Mouse (Mus musculus) limb, embryonic 12.5 days (tissue): ENCODE measurements at regions not wholly inside any gene's neighbourhood (a gene's known extent, or its start where the extent isn't known, plus 50 kb on each side); places are given as distances from the start of the nearest gene placed in this dataset.

Experiments used
- ATAC-seq: fragments of 200-750 bp; cut with Nextera tagmentation; 2 replicates; pipeline ENCODE4 v1.8.0; 2017; ENCODE audit warnings: low read depth, moderate TSS enrichment; ENCODE audit not compliant: insufficient number of reproducible peaks, insufficient read depth, low FRiP score, low TSS enrichment
- H3K27ac ChIP-seq: fragments of 300-500 bp; sonication (generic); 2 replicates; pipeline ENCODE4 v1.5.1; 2016; ENCODE audit warnings: mild to moderate bottlenecking, moderate library complexity
- H3K27me3 ChIP-seq: fragments of 300-500 bp; sonication (generic); 2 replicates; pipeline ENCODE4 v1.6.1; 2016; ENCODE audit warnings: mild to moderate bottlenecking, moderate library complexity
- H3K36me3 ChIP-seq: fragments of 300-500 bp; sonication (generic); 2 replicates; pipeline ENCODE4 v1.6.1; 2016; ENCODE audit warnings: mild to moderate bottlenecking, moderate library complexity
- H3K4me1 ChIP-seq: fragments of 300-500 bp; sonication (generic); replicated peaks from 2 replicates; pipeline ENCODE4 v1.6.1; 2016
- H3K4me2 ChIP-seq: fragments of 300-500 bp; sonication (generic); 2 replicates; pipeline ENCODE4 v1.6.1; 2016; ENCODE audit warnings: mild to moderate bottlenecking, moderate library complexity
- H3K4me3 ChIP-seq: fragments of 300-500 bp; sonication (generic); replicated peaks from 2 replicates; pipeline ENCODE4 v1.5.1; 2016; ENCODE audit warnings: mild to moderate bottlenecking
- H3K9ac ChIP-seq: fragments of 300-500 bp; sonication (generic); replicated peaks from 2 replicates; pipeline ENCODE4 v1.6.1; 2016; ENCODE audit warnings: mild to moderate bottlenecking, moderate library complexity
- H3K9me3 ChIP-seq: fragments of 300-500 bp; sonication (generic); 2 replicates; pipeline ENCODE4 v1.6.1; 2016; ENCODE audit warnings: mild to moderate bottlenecking, moderate library complexity
- WGBS: fragments of 180-500 bp; shearing (Covaris S2); methylation state at CpG from one replicate; pipeline ENCODE4 v1.1.7; 2016; 5-methylcytosine and 5-hydroxymethylcytosine counted together

DNA sequence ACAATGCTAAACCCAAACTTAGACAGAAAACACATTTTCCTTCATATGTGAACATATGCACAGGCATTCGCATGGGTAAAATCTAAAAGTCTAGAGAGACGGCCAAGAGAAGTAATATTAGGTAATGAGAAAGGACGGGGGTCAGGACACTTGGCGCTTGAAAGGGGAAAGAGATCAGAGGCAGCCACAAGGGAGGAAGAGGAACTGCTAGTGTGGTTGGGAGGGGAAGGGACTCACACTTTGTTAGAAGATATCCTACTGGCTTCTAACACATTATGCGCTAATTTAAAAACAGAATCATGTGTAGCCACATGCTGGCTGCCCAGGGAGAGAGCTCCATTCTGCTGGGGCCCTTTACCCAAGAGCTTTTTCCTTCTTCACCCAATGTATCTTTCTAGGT, 227.5 kb downstream of the Uaca start:
- no peak overlapping the region for H3K4me2 ChIP-seq
- no peak for ATAC-seq
- no peaks in the 10 kb centered on the region for H3K36me3 ChIP-seq
- peaks cover 6% of the 10 kb centered on the region for H3K4me1 ChIP-seq
- no peak overlapping the region for H3K9ac ChIP-seq
- H3K9me3 ChIP-seq, result no peaks in the 10 kb centered on the region
- no peak overlapping the region for H3K27ac ChIP-seq
- WGBS, result 88% methylated on average over 5 of the region's 5 CpGs
- peaks cover 36% of the 10 kb centered on the region for H3K27me3 ChIP-seq
- no peak overlapping the region for H3K4me3 ChIP-seq

DNA sequence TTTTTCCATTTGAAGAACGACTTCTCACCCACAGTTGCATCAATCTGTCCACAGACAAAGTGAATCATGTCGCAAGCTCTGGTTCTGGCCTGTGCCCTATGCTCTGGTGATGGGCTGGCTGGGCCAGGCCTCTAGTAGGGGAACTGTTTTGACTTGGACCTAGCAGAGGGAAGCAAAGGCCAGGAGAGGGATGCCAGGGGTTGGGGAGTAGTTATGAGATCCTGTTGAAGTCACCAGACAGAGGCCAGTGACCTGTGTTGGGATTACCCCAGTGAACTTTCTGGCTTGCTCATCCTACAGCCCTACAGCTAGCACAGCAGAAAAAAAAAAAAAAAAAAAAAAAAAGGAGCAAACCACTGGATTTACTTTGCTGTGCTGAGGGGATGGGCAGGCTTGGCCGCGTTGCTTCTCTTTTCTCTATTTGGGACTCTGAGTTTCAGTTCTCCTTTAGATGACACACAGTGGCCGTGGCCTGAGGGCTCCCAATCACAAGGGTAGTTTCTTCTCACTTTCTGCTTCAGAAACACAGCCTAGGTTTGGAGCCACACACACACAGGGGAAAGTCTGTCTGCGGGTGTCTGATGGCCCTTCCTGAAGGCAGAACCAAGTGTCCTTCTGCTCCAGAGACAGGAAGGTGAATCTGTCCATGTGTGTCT, 228.2 kb downstream of the Uaca start:
- H3K27me3 ChIP-seq, result peaks cover 36% of the 10 kb centered on the region
- no peak for ATAC-seq
- no peak overlapping the region for H3K27ac ChIP-seq
- 84% methylated on average over 6 of the region's 6 CpGs for WGBS
- H3K9ac ChIP-seq, result no peak overlapping the region
- H3K4me3 ChIP-seq, result no peak overlapping the region
- no peaks in the 10 kb centered on the region for H3K4me1 ChIP-seq
- no peaks in the 10 kb centered on the region for H3K36me3 ChIP-seq
- H3K4me2 ChIP-seq, result no peak overlapping the region
- H3K9me3 ChIP-seq, result no peaks in the 10 kb centered on the region

DNA sequence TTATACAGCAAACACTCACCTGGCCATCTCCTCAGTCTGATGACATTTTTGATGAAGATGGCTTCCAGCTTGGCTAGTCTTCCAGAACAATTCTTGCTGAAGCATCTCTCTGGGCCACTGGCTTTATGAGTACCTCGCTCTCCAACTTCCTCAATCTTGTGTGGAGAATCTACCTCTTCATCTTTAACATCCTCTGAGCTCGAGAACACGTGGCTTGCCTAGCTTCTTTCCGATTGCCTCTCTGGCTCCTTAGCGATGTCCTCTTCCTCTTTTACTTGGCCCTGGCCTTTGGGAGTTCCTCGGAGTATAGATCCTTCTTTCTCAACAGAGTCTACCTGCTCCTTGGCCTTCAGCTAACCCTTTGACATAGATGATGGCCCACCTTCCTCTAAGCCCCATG, 231.0 kb downstream of the Uaca start:
- Histone ChIP-seq H3K9me3 (no peaks in the 10 kb centered on the region), H3K9ac (no peak overlapping the region), H3K4me3 (no peak overlapping the region), H3K27ac (no peak overlapping the region), H3K4me1 (peaks cover 7% of the 10 kb centered on the region), H3K27me3 (peaks cover 39% of the 10 kb centered on the region), H3K4me2 (no peak overlapping the region), H3K36me3 (no peaks in the 10 kb centered on the region)
- WGBS, result 90% methylated on average over 6 of the region's 6 CpGs
- no peak for ATAC-seq

GRCm38 (mm10) chr9:61028775-61029401, 234.5 kb downstream of the Uaca start:
- H3K9me3 ChIP-seq, result no peaks in the 10 kb centered on the region
- no peak overlapping the region for H3K4me3 ChIP-seq
- H3K27ac ChIP-seq, result no peak overlapping the region
- 0 out of 2 replicates have a peak overlapping the region, but pooled peaks have one; percentile 12 for H3K9ac ChIP-seq
- 48% methylated on average over 12 of the region's 12 CpGs for WGBS
- peaks cover 51% of the 10 kb centered on the region for H3K27me3 ChIP-seq
- ATAC-seq, result no peak
- H3K4me2 ChIP-seq, result no peak overlapping the region
- H3K36me3 ChIP-seq, result no peaks in the 10 kb centered on the region
- peaks cover 24% of the 10 kb centered on the region for H3K4me1 ChIP-seq

- Histone ChIP-seq H3K4me1 (peaks cover 24% of the 10 kb centered on the region), H3K27me3 (peaks cover 44% of the 10 kb centered on the region), H3K4me2 (no peak overlapping the region), H3K36me3 (no peaks in the 10 kb centered on the region), H3K9ac (no peak overlapping the region), H3K9me3 (no peaks in the 10 kb centered on the region), H3K4me3 (no peak overlapping the region), H3K27ac (0 out of 2 replicates have a peak overlapping the region, but pooled peaks have one; percentile 29)
- WGBS, result 75% methylated on average over 26 of the region's 26 CpGs
- no peak for ATAC-seq
These were observed 237.5 kb downstream of the Uaca start for GRCm38 (mm10) chr9:61031699-61032447.

GRCm38 (mm10) chr9:61032448-61033433, 238.4 kb downstream of the Uaca start:
- no peaks in the 10 kb centered on the region for H3K36me3 ChIP-seq
- H3K4me3 ChIP-seq, result no peak overlapping the region
- H3K9me3 ChIP-seq, result no peaks in the 10 kb centered on the region
- no peak for ATAC-seq
- 69% methylated on average over 23 of the region's 23 CpGs for WGBS
- H3K4me2 ChIP-seq, result no peak overlapping the region
- peaks cover 43% of the 10 kb centered on the region for H3K27me3 ChIP-seq
- no peak overlapping the region for H3K9ac ChIP-seq
- peaks cover 24% of the 10 kb centered on the region for H3K4me1 ChIP-seq
- H3K27ac ChIP-seq, result no peak overlapping the region

GRCm38 (mm10) chr9:61033593-61033992, 239.3 kb downstream of the Uaca start:
- peaks cover 44% of the 10 kb centered on the region for H3K27me3 ChIP-seq
- H3K4me3 ChIP-seq, result no peak overlapping the region
- H3K4me2 ChIP-seq, result no peak overlapping the region
- no peak for ATAC-seq
- 79% methylated on average over 9 of the region's 9 CpGs for WGBS
- H3K27ac ChIP-seq, result no peak overlapping the region
- H3K9me3 ChIP-seq, result no peaks in the 10 kb centered on the region
- H3K36me3 ChIP-seq, result no peaks in the 10 kb centered on the region
- H3K9ac ChIP-seq, result no peak overlapping the region
- H3K4me1 ChIP-seq, result peaks cover 21% of the 10 kb centered on the region

DNA sequence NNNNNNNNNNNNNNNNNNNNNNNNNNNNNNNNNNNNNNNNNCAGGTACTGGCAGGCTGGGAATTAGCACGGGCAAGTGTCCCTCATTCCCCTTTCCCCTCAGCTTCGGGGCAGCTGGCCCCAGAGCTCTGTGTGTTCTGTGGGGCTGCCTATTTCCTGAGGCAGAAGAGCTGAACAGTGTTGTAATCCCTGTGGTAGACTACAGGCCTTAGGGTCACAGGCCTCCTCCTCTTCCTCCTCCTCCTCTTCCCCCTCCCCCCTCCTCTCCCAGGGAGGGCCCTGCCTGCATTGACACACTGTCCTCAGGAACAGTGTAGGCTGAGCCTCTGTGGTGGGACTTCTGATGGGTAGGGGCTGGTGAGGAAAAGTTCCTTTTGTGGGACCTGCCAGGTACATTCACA, 247.7 kb downstream of the Uaca start:
- no peak for ATAC-seq
- Histone ChIP-seq H3K4me2 (no peak overlapping the region), H3K9ac (no peak overlapping the region), H3K4me1 (peaks cover 5% of the 10 kb centered on the region; the same call in 1 of the 2 replicates), H3K27ac (no peak overlapping the region), H3K9me3 (no peaks in the 10 kb centered on the region), H3K4me3 (no peak overlapping the region), H3K27me3 (peaks cover 28% of the 10 kb centered on the region), H3K36me3 (no peaks in the 10 kb centered on the region)
- 41% methylated on average over 2 of the region's 2 CpGs for WGBS

GRCm38 (mm10) chr9:61044983-61045382, 250.6 kb downstream of the Uaca start:
- WGBS, result 90% methylated on average over 14 of the region's 14 CpGs
- no peak overlapping the region for H3K27ac ChIP-seq
- H3K9ac ChIP-seq, result no peak overlapping the region
- H3K4me1 ChIP-seq, result peaks cover 5% of the 10 kb centered on the region; the same call in 1 of the 2 replicates
- H3K4me2 ChIP-seq, result no peak overlapping the region
- ATAC-seq, result no peak
- H3K36me3 ChIP-seq, result no peaks in the 10 kb centered on the region
- no peaks in the 10 kb centered on the region for H3K9me3 ChIP-seq
- no peak overlapping the region for H3K4me3 ChIP-seq
- peaks cover 17% of the 10 kb centered on the region for H3K27me3 ChIP-seq

- Histone ChIP-seq H3K4me2 (no peak overlapping the region), H3K36me3 (no peaks in the 10 kb centered on the region), H3K27ac (no peak overlapping the region), H3K9ac (no peak overlapping the region), H3K27me3 (peaks cover 17% of the 10 kb centered on the region), H3K4me3 (no peak overlapping the region), H3K4me1 (peaks cover 5% of the 10 kb centered on the region; the same call in 1 of the 2 replicates), H3K9me3 (no peaks in the 10 kb centered on the region)
- WGBS, result 23% methylated on average over 7 of the region's 7 CpGs
- no peak for ATAC-seq
These were observed 252.2 kb downstream of the Uaca start for GRCm38 (mm10) chr9:61046517-61046916.
